Mouse (Mus musculus) retina, embryonic 14.5 days (tissue): ENCODE measurements around the gene Dock2.

ENCODE experiments used
- DNase-seq: peaks from one replicate; pipeline ENCODE4 v3.0.0-alpha.2; 2015; ENCODE audit warnings: low spot score

The Dock2 gene

GRCm38 (mm10) chr11:34348287-34348918 is 435.3 kb downstream of the Dock2 start:
- no peak for DNase-seq

- peak; percentile 18 for DNase-seq
Observed at GRCm38 (mm10) chr11:34344310-34344709, 439.4 kb downstream of the Dock2 start.

DNA sequence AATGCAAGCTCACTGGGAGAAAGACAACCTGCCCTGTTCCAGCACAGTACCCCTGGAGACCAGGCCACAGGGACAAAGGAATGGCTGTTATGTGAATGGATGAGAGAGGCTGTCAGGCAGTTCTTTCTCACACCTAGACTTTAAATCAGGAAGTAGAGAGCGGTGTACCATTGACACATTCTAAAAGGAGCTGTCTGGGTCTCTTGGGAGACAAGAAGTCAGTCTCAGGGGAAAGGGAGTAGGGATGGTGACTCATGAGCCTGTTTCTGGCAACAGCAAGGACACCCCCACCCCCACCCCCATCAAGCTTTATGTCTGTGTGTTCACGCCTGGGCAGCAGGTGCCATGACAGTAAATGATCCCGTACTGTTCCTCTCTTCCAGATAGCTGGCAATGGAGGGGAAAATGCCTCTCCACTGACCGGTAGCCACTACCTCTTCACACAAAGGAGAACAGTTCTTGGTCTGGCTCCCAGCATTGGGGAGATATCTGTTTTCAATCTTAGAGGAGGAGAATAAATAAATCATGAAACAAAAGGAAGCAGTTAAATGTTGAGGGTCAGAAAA is 439.9 kb downstream of the Dock2 start:
- DNase-seq: no peak

DNA sequence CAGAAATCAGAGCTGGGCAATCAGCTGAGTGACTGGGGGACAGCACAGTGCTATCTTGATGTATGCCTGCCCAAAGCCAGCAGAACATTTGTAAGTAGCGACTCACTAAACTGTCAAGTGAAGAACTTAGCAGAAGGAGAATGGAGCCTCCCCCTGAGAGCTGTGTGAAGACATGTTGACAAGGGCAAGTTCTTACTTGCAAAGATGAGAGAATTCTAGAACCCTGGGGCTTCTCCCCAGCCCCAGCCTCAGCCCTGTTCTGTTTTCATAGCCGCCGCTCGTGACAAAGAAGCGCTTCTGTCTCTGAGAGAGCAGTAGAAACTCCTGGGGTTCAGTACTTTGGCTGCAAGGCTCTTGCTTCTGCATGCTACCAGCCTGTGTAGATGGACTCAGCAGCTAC is 444.0 kb downstream of the Dock2 start:
- DNase-seq: no peak

DNA sequence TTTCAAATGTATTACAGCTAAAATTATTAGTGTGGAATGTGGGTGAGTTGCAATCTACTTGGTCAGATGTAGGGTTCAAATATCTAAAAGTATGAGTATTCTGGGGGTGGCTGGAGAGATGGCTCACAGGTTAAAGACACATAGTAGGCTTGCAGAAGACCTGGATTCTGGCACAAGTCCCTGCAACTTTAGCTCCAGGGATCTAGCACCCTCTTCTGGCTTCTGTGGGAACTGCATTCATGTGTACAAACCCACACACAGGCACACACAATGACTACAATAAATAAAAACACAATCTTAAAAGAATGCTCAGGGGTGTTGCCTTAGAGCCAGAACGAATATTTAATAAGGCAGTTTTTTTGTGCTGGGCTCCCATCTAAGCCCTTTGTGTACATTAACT is 445.8 kb downstream of the Dock2 start:
- no peak for DNase-seq

DNA sequence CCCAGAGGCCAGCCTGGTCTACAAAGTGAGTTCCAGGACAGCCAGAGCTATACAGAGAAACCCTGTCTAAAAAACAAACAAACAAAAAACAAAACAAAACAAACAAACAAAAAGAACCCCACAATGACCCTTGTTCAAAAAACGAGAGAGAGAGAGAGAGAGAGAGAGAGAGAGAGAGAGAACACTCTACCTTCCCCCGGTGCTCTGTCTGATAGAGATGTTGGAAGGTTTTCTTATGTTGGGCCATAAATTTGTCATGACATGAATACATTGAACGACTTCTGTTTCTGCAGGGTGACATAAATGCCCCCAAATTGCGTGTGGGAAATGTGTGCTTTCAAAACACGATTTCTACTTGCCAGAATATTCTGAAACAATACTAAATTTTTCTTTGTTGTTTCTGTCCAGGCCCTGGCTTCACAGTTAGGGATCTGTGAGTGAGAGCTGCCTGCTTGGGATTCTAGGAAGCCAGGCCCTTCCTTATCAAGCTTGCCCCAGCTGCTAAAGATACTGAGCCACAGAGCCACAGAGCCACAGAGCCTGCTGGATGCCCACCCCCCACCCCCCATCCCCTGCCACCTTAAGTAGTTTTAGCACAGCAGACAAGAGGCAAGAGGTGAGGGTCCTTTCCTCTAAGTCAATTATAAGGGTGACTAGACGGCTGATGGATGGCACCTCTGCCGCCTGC is 451.2 kb downstream of the Dock2 start:
- no peak for DNase-seq

GRCm38 (mm10) chr11:34323664-34324063 is 460.0 kb downstream of the Dock2 start:
- DNase-seq: no peak

DNA sequence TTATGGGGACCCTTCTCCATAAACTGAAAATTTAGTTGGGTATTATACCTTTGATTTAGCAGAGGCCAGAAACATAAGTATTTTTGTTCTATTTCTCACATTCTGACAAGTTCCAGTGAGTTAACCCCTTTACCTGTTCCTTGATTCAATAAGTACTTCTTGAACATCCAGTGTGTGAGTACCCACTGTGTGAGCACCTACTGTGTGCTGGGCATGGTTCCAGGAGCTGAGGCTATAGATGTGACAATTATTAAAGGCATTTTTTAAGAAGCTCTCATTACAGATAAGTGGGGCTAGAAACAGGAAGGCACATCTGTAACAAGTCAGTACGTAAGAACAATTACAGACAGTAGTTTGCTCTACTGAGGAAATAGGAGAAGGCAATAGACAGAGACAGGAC is 464.4 kb downstream of the Dock2 start:
- DNase-seq: no peak

GRCm38 (mm10) chr11:34317001-34317400 is 466.7 kb downstream of the Dock2 start:
- no peak for DNase-seq

GRCm38 (mm10) chr11:34316176-34316575 is 467.5 kb downstream of the Dock2 start:
- peak; percentile 68 for DNase-seq

DNA sequence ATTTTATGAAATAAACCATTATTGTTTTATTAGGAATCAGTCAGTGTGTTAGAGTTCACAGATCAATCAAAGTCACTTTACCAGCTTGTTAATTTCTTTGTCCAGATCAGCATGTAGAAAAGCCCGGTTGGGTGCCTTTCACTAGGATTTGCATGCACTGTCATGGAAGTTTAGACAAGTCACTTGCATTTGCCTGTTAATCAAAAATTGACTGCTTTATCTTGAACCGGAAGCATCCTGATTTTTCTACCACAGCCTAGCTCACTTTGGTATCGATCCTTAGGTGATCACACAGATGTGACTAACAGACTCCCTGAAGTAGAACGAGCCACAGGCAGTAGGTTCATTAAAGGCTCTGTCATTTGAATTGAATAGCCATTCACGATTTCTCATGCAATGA is 468.3 kb downstream of the Dock2 start:
- peak; percentile 39 for DNase-seq

- peak; percentile 76 for DNase-seq
Observed at GRCm38 (mm10) chr11:34314534-34315379, 468.9 kb downstream of the Dock2 start, which contains the start of gene Fam196b. Gene Fam196b, plus strand, starts transcription at chr11:34314822.

DNA sequence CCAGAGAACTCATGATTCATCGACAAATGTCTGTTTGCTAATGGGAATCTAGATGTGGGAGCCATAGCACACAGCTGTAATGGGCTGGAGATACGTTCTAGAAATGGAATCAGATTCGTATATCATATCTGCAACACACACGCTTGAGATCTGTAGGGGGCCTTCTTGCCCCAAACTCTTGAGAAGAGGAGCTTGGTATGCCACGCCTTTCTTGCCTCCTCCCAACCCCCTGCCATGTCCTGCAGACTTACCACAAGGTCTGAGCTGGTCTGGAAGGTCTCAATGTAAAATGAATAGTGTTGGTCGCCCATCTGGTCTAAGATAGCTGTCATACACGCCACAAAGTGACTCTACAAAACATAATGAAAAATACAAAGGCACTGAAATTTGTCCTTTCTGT is 471.5 kb downstream of the Dock2 start:
- DNase-seq: no peak

DNA sequence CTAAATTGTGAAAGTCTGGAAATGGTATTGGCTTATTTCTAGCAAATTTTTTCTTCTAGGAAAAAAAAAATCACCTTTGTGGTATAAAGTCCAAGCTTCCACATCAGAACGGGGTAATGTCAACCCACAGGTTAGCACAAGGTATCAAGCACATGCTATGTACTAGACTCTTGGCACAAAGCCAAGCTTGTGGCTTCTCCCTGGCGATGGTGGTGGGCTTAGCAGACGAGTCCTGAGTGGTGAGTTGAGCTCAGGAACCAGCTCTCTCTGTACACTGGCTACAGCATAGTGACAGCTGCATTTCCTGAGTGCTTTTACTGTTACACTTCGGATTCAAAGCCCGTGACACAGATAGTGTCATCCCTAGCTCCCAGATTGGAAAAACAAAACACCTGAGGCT is 472.0 kb downstream of the Dock2 start:
- DNase-seq: no peak

DNA sequence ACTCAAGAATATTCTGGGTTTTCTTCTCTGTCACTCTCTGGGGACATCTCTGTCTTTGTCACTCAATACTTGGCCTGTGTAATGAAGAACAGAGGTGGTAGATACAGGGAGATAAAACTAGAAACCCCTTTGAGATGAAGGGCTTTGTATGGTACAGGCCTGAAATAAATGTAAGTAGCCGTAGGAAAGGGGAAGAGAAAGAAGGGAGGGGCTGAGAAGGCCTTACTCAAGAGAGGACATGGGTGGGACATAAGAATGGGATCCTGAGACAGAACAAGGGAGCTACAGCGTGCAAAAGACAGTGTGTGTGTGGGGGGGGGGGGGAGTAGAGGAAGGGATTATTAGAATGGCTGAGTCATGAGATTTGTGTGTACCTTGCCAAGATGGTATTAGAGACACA is 474.3 kb downstream of the Dock2 start:
- DNase-seq: no peak

- no peak for DNase-seq
Observed at GRCm38 (mm10) chr11:34308731-34309130, 475.0 kb downstream of the Dock2 start.

DNA sequence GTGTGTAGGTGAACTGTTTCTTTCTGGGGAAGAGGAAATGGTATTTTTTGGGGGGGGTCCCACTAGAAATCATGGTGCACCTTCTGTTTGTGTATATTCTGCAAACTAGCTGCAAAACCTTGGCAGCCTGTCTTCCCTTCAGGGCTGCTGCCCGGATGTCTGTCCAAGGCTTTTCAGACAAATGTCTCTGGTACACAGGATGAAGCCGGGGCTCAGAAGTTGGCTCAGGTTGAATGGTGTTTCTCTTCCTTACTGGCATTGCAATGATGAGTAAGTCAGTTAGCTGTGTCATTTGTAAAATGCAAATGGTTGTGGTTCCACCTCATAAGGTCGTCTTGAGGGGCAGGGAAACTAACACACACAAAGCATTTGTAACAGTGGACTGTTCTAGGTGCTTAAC is 477.5 kb downstream of the Dock2 start:
- no peak for DNase-seq

GRCm38 (mm10) chr11:34300064-34300463 is 483.6 kb downstream of the Dock2 start:
- no peak for DNase-seq

DNA sequence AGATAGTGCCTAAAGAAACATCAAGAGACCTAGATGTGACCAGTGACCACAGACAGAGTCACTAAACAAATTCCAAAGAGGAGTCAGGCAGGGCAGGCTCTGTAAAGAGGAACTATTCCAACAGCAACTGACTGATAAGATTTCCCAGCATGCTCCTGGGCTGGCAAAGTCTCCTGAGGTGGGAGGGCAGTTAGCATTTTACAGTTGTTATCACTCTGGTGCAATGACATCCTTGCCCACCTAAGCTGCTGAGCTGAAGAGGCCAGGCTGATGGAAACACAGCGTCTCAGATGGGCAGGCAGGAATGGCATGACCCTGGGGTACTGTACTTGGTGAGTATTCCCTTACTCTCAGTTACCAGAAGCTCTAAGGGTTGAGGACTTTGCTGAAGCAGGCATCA is 484.1 kb downstream of the Dock2 start:
- no peak for DNase-seq

DNA sequence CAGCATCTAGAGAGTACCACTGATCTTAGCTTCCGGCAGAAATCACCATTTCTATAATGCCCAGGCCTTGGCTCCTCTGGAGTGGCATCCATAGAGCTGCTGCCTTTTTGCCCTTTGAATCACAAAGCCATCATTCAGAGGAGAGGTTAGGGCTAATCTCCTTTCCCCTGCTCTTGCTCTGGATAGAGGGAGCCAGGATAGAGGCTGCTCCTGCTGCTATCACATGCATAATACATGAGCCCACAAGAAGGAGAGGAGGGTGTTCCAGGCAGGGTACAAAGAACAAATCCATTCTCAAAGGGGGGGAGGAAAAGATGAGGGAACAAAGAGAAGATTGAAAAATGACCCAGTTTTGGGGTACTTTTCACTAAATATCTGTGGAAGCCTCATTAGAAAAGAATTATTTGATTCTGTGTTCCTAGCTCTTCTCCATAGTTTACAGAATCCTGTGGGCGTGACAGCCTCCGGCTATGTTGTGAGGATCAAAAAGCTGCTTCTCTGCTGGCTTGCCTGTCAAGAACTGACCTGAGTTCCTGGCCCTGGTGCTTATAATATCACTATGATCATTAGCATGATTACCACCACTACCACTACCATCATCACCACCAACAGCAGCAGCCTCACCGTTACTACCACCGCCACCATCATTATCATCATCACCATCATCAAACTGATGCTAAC is 485.9 kb downstream of the Dock2 start:
- DNase-seq: no peak

- no peak for DNase-seq
Observed at GRCm38 (mm10) chr11:34291304-34291703, 492.4 kb downstream of the Dock2 start.

- DNase-seq: no peak
Observed at GRCm38 (mm10) chr11:34290708-34291107, 493.0 kb downstream of the Dock2 start.
